Mouse (Mus musculus) cerebral cortex, adult 2 months (tissue): ENCODE measurements around the gene Gale.

Experiments used
- WGBS: fragments of 180-500 bp; shearing (Covaris S2); methylation state at CpG from one replicate; pipeline ENCODE4 v1.1.7; 2018; 5-methylcytosine and 5-hydroxymethylcytosine counted together

Gale gene

DNA sequence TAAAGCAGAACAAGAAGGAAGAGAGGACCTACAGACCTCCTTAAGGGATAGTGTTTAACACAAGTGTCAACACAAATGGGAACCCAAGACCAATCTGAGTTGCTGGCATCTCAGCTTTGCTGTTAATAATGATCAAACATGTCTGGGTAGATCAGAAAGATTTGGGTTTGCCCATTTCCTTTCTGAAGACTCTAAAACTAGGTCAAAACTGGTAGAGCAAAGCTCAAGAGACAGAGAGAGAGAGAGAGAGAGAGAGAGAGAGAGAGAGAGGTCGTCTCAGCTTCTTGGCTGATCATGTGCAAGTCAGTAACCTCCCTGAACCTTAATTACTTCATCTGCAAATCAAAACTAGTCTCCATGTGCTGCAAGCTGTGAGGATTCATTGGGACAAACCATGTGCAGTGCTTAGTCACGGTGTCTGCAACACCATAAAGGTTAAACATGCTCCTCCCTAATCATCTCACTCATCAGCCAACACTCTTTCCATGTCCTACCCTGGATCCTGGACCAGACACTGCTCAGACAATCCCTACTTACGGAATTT lies 52.6 kb downstream of the Gale start:
- 74% methylated on average over 3 of the region's 3 CpGs for WGBS
